Mouse (Mus musculus) adrenal gland, postnatal 10 days (tissue): Measurements from ENCODE around the gene 4931428F04Rik. TPM values are rescaled to one million over a fixed set of nuclear protein-coding genes. Genes with fewer than 3 reads are reported as not detected.

Source experiments
- DNase-seq: peaks from one replicate; pipeline ENCODE4 v3.0.0; 2021; ENCODE audit warnings: mixed read lengths
- total RNA-seq, 2 experiments: library from RNA; stranded (reverse); gene quantifications; 2 replicates each; pipeline ENCODE4 v1.2.3; 2021

Gene 4931428F04Rik
- total RNA-seq, 2 experiments from 2014 or later = 4.8 to 6.9 TPM

- no peak for DNase-seq
These were observed 2.8 kb downstream of the 4931428F04Rik start for GRCm38 (mm10) chr8:105286907-105287306.

GRCm38 (mm10) chr8:105285514-105285913, 4.2 kb downstream of the 4931428F04Rik start:
- no peak for DNase-seq

GRCm38 (mm10) chr8:105283074-105283473, 6.6 kb downstream of the 4931428F04Rik start:
- DNase-seq = peak; percentile 79

GRCm38 (mm10) chr8:105282239-105282638, 7.4 kb downstream of the 4931428F04Rik start:
- DNase-seq = no peak

GRCm38 (mm10) chr8:105281821-105282220, 7.8 kb downstream of the 4931428F04Rik start:
- no peak for DNase-seq

- no peak for DNase-seq
These were observed 9.1 kb downstream of the 4931428F04Rik start for GRCm38 (mm10) chr8:105280567-105280966.

- DNase-seq = peak; percentile 94
These were observed 10.7 kb downstream of the 4931428F04Rik start for GRCm38 (mm10) chr8:105278911-105279334.

- peak; percentile 72 for DNase-seq
These were observed 13.2 kb downstream of the 4931428F04Rik start for GRCm38 (mm10) chr8:105276292-105277120.

GRCm38 (mm10) chr8:105275840-105276239, 13.8 kb downstream of the 4931428F04Rik start, which contains the start of gene Nol3:
Gene Nol3, plus strand, starts transcription at chr8:105276140.
- DNase-seq = no peak

- DNase-seq = no peak
These were observed 14.3 kb downstream of the 4931428F04Rik start for GRCm38 (mm10) chr8:105275387-105275786.

GRCm38 (mm10) chr8:105270916-105271186, 18.8 kb downstream of the 4931428F04Rik start:
- no peak for DNase-seq

GRCm38 (mm10) chr8:105270101-105270915, 19.4 kb downstream of the 4931428F04Rik start:
- DNase-seq = no peak

GRCm38 (mm10) chr8:105269461-105269947, 20.2 kb downstream of the 4931428F04Rik start, which contains the start of gene Hsf4:
Gene Hsf4, plus strand, starts transcription at chr8:105269801.
- DNase-seq = peak; percentile 82

- peak; percentile 35 for DNase-seq
These were observed 20.6 kb downstream of the 4931428F04Rik start for GRCm38 (mm10) chr8:105269075-105269458.

GRCm38 (mm10) chr8:105268342-105269074, 21.2 kb downstream of the 4931428F04Rik start:
- peak; percentile 49 for DNase-seq

GRCm38 (mm10) chr8:105266775-105267174, 22.9 kb downstream of the 4931428F04Rik start:
- no peak for DNase-seq

GRCm38 (mm10) chr8:105265128-105265527, 24.5 kb downstream of the 4931428F04Rik start:
- DNase-seq = no peak

- DNase-seq = peak; percentile 89
These were observed 25.4 kb downstream of the 4931428F04Rik start, which contains the start of the genes Tradd and Fbxl8 for GRCm38 (mm10) chr8:105264024-105264982. Gene Tradd, minus strand, starts transcription at chr8:105264609. Gene Fbxl8, plus strand, starts transcription at chr8:105264648.

GRCm38 (mm10) chr8:105263244-105263912, 26.3 kb downstream of the 4931428F04Rik start:
- no peak for DNase-seq

GRCm38 (mm10) chr8:105261326-105261980, 28.2 kb downstream of the 4931428F04Rik start:
- no peak for DNase-seq
